Mouse (Mus musculus) heart, adult 2 months (tissue): ENCODE results near the gene Lpcat3.

Experiments
- CTCF ChIP-seq: fragments of 200-600 bp; IDR thresholded peaks from 2 replicates; pipeline ENCODE4 v1.8.1; 2022; ENCODE audit warnings: antibody characterized with exemption, mild to moderate bottlenecking, moderate library complexity
- EP300 ChIP-seq: fragments of 200-500 bp; IDR thresholded peaks from 2 replicates; pipeline ENCODE4 v1.6.1; 2011; ENCODE audit warnings: low read depth, low read length, control low read depth; ENCODE audit not compliant: insufficient read depth
- POLR2A ChIP-seq: fragments of 200-500 bp; IDR thresholded peaks from 2 replicates; pipeline ENCODE4 v1.6.1; 2011; ENCODE audit warnings: mild to moderate bottlenecking, low read depth, low read length, control low read depth; ENCODE audit not compliant: insufficient read depth

DNA sequence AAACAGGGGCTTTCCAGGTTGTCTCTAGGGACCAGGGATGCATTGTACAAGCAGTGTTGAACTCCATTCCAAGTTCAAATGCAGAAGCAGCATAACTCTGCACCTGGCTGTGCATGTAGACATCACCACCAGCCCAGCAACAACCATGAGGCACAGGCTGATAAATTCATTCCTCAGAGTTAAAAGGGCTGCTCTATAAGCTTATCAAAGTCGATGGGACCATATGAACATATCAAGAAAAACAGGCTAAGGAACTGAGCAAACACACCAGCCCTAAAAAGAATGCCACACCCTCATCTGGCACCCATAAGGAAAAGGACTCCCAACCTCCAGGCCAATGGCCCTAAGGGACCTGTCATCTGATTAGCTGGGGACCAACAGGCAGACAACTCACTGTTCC, 16.4 kb upstream of the Lpcat3 start:
- TF ChIP-seq POLR2A: no peak
- no peak for TF ChIP-seq EP300
- no peak for TF ChIP-seq CTCF
